Mouse (Mus musculus): ENCODE data around the gene Lmcd1. TPM values are rescaled to one million over a fixed set of nuclear protein-coding genes. Genes with fewer than 3 reads are reported as not detected.

Gene Lmcd1
- 199 and 248 TPM in 2 replicates for polyA plus RNA-seq (2015; fragmentation: Nextera tagmentation; extraction: Ambion mirVana)

GRCm38 (mm10) chr6:112273501-112274205 is at the start of gene Lmcd1:
Gene Lmcd1 (plus strand): TSS chr6:112273758.

Other genes with a start within 250 kb of the Lmcd1 start
- gene Ssu2, start 114.3 kb downstream of the Lmcd1 start, polyA plus RNA-seq (2015; fragmentation: Nextera tagmentation; extraction: Ambion mirVana): 5.1 and 7.4 TPM in 2 replicates
- gene Cav3, start 185.7 kb downstream of the Lmcd1 start, polyA plus RNA-seq (2015; fragmentation: Nextera tagmentation; extraction: Ambion mirVana): 287 and 315 TPM in 2 replicates
- gene Oxtr, start 216.2 kb downstream of the Lmcd1 start, polyA plus RNA-seq (2015; fragmentation: Nextera tagmentation; extraction: Ambion mirVana): 0.10 and 0.18 TPM in 2 replicates

All from skeletal muscle tissue, postnatal 0 days (tissue).